Mouse (Mus musculus) intestine, postnatal 0 days (tissue): Measurements from ENCODE around the gene Nudt17. TPM values are rescaled to one million over a fixed set of nuclear protein-coding genes. Genes with fewer than 3 reads are reported as not detected.
"Not testable (repeated sequence)": the region's sequence is repeated elsewhere in the genome, so short reads cannot be mapped to it uniquely, and the experiment has no call there.

Experiments
- ATAC-seq: fragments of 200-750 bp; cut with Nextera tagmentation; 2 replicates; pipeline ENCODE4 v1.8.0; 2017; ENCODE audit warnings: mild to moderate bottlenecking, moderate TSS enrichment, moderate library complexity
- H3K27ac ChIP-seq: fragments of 300-500 bp; sonication (generic); 2 replicates; pipeline ENCODE4 v1.5.1; 2014; ENCODE audit warnings: mild to moderate bottlenecking, low read depth, low read length, moderate library complexity
- H3K27me3 ChIP-seq: fragments of 300-500 bp; sonication (generic); replicated peaks from 2 replicates; pipeline ENCODE4 v1.6.1; 2014; ENCODE audit warnings: low read length, mixed read lengths; ENCODE audit not compliant: control insufficient read depth, insufficient read depth
- H3K36me3 ChIP-seq: fragments of 300-500 bp; sonication (generic); 2 replicates; pipeline ENCODE4 v1.6.1; 2014; ENCODE audit warnings: mild to moderate bottlenecking, moderate library complexity; ENCODE audit not compliant: control insufficient read depth, insufficient read depth
- H3K4me1 ChIP-seq: fragments of 300-500 bp; sonication (generic); replicated peaks from 2 replicates; pipeline ENCODE4 v1.6.1; 2014; ENCODE audit warnings: antibody characterized with exemption, low read length, mixed read lengths; ENCODE audit not compliant: control insufficient read depth, insufficient read depth
- H3K4me2 ChIP-seq: fragments of 300-500 bp; sonication (generic); replicated peaks from 2 replicates; pipeline ENCODE4 v1.6.1; 2014; ENCODE audit warnings: low read depth, mild to moderate bottlenecking, moderate library complexity
- H3K4me3 ChIP-seq: fragments of 300-500 bp; sonication (generic); 2 replicates; pipeline ENCODE4 v1.5.1; 2014; ENCODE audit warnings: low read depth, low read length
- H3K9ac ChIP-seq: fragments of 300-500 bp; sonication (generic); 2 replicates; pipeline ENCODE4 v1.6.1; 2014; ENCODE audit warnings: mild to moderate bottlenecking, low read depth, low read length
- H3K9me3 ChIP-seq: fragments of 300-500 bp; sonication (generic); 2 replicates; pipeline ENCODE4 v1.6.1; 2016; ENCODE audit warnings: mixed run types; ENCODE audit not compliant: control insufficient read depth
- CTCF ChIP-seq: sonication (generic); IDR thresholded peaks from 2 replicates; pipeline ENCODE4 v1.5.1; 2016; ENCODE audit warnings: low read depth, mild to moderate bottlenecking, control low read depth, antibody characterized with exemption, moderate library complexity
- WGBS: fragments of 180-500 bp; shearing (Covaris S2); extraction: QIAGEN DNeasy Blood & Tissue Kit; methylation state at CpG from one replicate; pipeline ENCODE4 v1.1.7; 2014; 5-methylcytosine and 5-hydroxymethylcytosine counted together
- polyA plus RNA-seq: library from polyadenylated mRNA; unstranded; fragments of >200 nt; fragmentation: Nextera tagmentation; extraction: Ambion mirVana; gene quantifications from 2 replicates; pipeline ENCODE4 v1.2.1, GENCODE M21; 2015

Nudt17 gene
- polyA plus RNA-seq, 1 experiment from 2014 or later, result 2.2 TPM

- no peak overlapping the region for H3K4me3 ChIP-seq
- H3K4me2 ChIP-seq, result no peak overlapping the region
- H3K9ac ChIP-seq, result no peak overlapping the region
- H3K36me3 ChIP-seq, result no peaks in the 10 kb centered on the region
- H3K4me1 ChIP-seq, result no peaks in the 10 kb centered on the region
- no peak for ATAC-seq
- no peaks in the 10 kb centered on the region for H3K9me3 ChIP-seq
- WGBS, result 78% methylated on average over 11 of the region's 11 CpGs
- peaks cover 6% of the 10 kb centered on the region; the same call in 1 of the 2 replicates for H3K27me3 ChIP-seq
- no peak overlapping the region for H3K27ac ChIP-seq
- no peak for TF ChIP-seq CTCF
These were observed 19.5 kb downstream of the Nudt17 start for GRCm38 (mm10) chr3:96688854-96689253.

GRCm38 (mm10) chr3:96686057-96686456 lies 22.3 kb downstream of the Nudt17 start:
- not testable (repeated sequence) for H3K4me1 ChIP-seq, H3K4me2 ChIP-seq, H3K9me3 ChIP-seq, H3K27ac ChIP-seq, H3K36me3 ChIP-seq, H3K4me3 ChIP-seq, H3K9ac ChIP-seq, H3K27me3 ChIP-seq, ATAC-seq
- 95% methylated on average over 5 of the region's 5 CpGs for WGBS

GRCm38 (mm10) chr3:96684822-96685156 lies 23.6 kb downstream of the Nudt17 start:
- Histone ChIP-seq H3K36me3 (no peaks in the 10 kb centered on the region), H3K27me3 (peaks cover 9% of the 10 kb centered on the region; the same call in 1 of the 2 replicates), H3K4me3 (peak overlapping the region; percentile 7; the same call in 1 of the 2 replicates), H3K4me1 (no peaks in the 10 kb centered on the region), H3K27ac (no peak overlapping the region), H3K9me3 (no peaks in the 10 kb centered on the region), H3K4me2 (peak overlapping the region; percentile 51), H3K9ac (no peak overlapping the region)
- ATAC-seq, result peak; percentile 8; the same call in 1 of the 2 replicates
- TF ChIP-seq CTCF, result no peak
- WGBS, result 11% methylated on average over 28 of the region's 28 CpGs

- Histone ChIP-seq H3K27me3 (peaks cover 9% of the 10 kb centered on the region; the same call in 1 of the 2 replicates), H3K36me3 (no peaks in the 10 kb centered on the region), H3K4me3 (0 out of 2 replicates have a peak overlapping the region, but pooled peaks have one; percentile 7), H3K27ac (no peak overlapping the region), H3K4me2 (peak overlapping the region; percentile 51), H3K9me3 (no peaks in the 10 kb centered on the region), H3K4me1 (no peaks in the 10 kb centered on the region), H3K9ac (no peak overlapping the region)
- ATAC-seq, result no peak
- 52% methylated on average over 17 of the region's 17 CpGs for WGBS
- no peak for TF ChIP-seq CTCF
These were observed 24.1 kb downstream of the Nudt17 start for GRCm38 (mm10) chr3:96684151-96684821.

DNA sequence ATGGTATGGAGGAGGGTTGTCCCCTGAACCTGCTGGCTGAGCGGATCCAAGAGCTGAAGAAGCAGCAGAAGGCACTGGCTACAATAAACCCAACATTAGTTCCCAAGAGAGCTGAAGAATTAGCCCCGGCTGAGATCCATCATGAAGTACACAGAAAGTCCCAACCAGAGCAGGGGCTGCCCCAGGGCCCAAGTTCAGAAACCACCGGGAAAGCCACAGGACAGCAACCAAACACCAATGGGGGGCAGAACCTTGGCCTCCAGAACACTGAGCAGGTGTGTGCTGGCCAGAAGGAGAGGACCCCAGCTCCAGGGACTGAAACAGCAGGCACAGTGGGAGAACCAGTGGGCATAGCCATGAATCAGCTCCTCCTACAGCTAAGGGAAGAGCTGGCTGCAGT lies 24.9 kb downstream of the Nudt17 start:
- no peak for TF ChIP-seq CTCF
- Histone ChIP-seq H3K36me3 (no peaks in the 10 kb centered on the region), H3K4me2 (no peak overlapping the region), H3K9ac (no peak overlapping the region), H3K4me1 (no peaks in the 10 kb centered on the region), H3K9me3 (no peaks in the 10 kb centered on the region), H3K27ac (no peak overlapping the region), H3K4me3 (no peak overlapping the region), H3K27me3 (peaks cover 9% of the 10 kb centered on the region; the same call in 1 of the 2 replicates)
- no peak for ATAC-seq
- WGBS, result 91% methylated on average over 3 of the region's 3 CpGs

GRCm38 (mm10) chr3:96680269-96680956 lies 27.9 kb downstream of the Nudt17 start:
- no peaks in the 10 kb centered on the region for H3K9me3 ChIP-seq
- H3K9ac ChIP-seq, result no peak overlapping the region
- no peaks in the 10 kb centered on the region for H3K36me3 ChIP-seq
- no peak overlapping the region for H3K4me2 ChIP-seq
- TF ChIP-seq CTCF, result no peak
- H3K4me1 ChIP-seq, result no peaks in the 10 kb centered on the region
- peaks cover 7% of the 10 kb centered on the region; the same call in 1 of the 2 replicates for H3K27me3 ChIP-seq
- ATAC-seq, result no peak
- WGBS, result 53% methylated on average over 12 of the region's 12 CpGs
- H3K4me3 ChIP-seq, result no peak overlapping the region
- no peak overlapping the region for H3K27ac ChIP-seq
